Mouse (Mus musculus): Measurements from ENCODE around the gene Trim54. TPM values are rescaled to one million over a fixed set of nuclear protein-coding genes. Genes with fewer than 3 reads are reported as not detected.

Trim54 gene
- total RNA-seq, 2 experiments from 2014 or later = not detected

DNA sequence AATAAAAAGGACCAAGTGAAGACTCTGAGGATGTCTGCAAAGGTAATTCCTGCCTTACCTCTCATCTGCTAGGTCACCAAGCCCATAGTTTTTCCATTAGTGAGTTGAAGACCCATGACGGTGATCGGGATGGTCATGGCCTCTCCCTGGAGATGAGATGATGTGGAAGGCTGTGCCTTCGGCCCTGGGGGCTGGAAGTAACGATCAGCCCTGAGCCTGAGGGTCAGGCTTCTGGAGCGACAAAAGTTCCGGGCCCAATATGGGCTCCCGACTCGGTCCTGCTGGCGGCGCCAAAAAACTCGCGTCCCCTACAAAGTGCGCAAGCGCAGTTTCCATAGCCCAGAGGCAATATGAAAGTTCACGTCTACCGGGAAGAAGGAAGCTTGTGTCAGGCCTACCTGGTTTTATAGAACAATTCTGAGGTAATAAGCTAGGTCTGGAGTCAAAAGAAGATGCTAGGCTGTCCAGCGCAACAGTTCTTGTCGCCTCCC is 8.5 kb upstream of the Trim54 start, which contains the start of gene Slc30a3:
TSS of gene Slc30a3 (minus strand) at position 238 of the 491 bp plus-strand sequence.
- no peak for DNase-seq

DNA sequence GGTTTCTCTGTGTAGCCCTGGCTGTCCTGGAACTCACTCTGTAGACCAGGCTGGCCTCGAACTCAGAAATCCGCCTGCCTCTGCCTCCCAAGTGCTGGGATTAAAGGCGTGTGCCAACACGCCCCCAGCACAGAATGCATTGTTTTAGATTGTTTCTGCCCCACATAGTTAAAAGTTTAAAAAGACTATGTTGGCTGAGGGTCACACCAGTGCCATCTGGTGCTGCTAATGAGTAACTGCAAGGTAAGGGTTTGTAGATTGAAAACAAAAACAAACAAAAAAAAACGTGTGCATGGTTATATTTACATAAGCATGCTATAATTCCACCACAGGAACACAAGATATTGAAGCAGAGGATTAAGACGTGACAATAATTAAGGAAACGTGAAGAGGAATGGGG is 5.7 kb upstream of the Trim54 start:
- DNase-seq = no peak

DNA sequence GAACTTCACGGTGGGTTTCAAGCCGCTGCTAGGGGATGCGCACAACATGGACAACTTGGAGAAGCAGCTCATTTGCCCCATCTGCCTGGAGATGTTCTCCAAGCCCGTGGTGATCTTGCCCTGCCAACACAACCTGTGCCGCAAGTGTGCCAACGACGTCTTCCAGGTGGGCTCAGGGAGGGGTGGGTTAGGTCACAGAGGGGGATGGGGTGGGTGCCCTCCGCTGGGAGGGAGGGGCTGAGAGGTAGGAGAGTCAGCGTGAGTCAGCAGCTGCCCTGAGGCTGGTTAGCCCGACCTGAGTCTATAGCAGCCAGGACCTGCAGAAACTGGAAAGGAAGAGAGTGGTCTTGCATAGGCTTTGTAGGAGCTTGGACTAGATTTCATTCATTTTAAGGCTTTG is 400 bp downstream of the Trim54 start:
- DNase-seq = no peak

DNA sequence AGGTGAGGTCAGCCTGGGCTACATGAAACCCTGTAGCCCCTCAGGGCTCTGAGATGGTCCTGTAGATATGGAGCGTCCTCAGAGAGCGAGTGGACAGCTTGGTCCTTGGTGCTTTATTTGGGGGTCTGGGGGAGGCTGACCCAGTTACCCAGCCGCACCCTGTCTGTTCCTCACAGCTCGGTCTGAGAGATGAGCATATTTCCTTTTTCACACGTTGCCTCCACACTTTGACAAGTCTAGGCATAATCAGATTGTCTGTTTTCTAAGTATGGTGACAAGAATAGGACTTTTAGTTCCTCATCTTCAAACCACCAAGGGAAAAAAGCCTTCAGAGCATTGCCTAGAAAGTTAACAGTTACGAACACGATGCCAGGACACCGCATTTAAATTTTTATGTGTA is 4.6 kb downstream of the Trim54 start:
- no peak for DNase-seq

DNA sequence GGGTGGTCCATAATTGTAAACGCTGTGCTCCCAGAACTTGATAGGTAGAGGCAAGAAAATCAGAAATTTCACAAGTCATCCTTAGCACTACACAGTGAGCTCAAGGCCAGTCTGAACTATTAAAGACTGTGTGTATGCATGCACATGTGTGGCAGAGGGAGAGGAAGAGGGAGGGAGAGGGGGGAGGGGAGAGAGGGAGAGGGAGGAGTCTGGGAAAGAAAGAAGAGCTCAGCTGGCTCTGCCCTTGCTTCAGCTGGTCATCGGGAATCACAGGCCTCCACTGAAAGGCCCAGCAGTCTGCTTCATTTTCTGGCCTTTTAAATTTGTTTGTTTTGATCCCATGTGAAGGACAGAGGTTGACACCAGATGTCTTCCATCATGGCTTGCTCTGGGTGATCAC is 7.0 kb downstream of the Trim54 start:
- no peak for DNase-seq

DNA sequence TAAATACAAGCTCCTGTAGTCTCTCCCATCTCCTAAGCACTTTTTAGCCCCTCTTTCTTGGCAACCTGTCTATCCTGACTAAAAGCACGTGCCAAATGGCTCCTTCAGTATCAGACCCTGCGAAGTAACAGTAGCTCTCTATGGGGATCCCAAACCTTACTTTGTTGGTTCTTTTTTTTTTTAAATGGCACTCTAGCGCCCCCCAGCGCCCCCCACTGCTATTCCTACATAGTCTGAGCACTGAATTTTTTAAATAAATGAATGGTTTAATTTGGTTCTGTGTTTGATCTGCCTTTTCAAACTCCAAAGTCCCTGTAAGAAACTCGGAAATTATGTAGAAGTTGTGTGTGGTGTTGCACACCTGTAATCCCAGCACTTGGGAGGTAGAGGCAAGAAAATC is 9.5 kb downstream of the Trim54 start:
- no peak for DNase-seq

DNA sequence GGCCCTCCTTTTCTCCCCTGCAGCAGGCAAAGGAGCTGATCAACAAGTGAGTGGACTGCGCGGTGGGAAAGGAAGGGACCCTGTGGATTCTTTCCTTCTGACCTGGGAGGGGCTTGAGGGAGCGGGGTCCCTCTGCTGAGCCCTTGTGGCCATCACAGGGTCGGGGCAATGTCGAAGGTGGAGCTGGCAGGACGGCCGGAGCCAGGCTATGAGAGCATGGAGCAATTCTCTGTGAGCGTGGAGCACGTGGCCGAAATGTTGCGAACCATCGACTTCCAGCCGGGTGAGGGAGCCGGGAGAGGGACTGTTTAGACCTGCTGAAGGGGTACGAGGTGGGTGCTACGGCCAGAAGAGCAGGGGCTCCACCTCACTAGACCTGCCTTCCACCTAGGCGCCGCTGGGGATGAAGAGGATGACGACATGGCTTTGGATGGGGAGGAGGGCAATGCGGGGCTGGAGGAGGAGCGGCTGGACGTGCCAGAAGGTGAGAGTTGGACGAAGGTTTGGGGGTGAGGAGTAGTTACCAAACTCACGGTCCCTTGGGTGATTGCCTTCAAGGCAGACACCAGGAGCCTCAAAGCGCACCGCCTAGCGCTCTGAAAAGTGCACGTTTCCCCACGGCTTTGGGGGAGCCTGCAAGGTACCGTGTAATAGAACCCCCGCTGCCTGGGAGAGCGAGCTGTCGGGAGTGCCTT is 20.4 kb downstream of the Trim54 start:
- DNase-seq = no peak

DNA sequence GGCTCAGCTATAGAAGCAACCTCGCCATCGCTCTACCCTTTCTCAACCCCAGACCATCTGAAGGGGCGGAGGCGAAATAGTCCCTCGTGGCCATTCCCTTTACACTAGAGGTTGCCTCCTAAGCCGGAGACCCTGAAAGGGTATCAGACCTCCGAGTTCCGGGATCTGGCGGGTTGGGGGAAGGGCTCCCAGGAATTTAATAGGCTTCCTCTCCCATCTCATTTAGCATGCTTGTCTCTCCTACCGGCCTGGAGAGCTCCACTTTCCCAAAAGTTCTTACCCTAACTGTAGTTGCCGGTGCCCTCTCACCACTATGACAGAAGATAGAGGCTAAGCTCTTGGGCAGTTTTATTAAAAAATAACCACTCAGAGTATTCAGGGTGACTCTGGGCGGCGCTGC is 21.1 kb downstream of the Trim54 start:
- no peak for DNase-seq

DNA sequence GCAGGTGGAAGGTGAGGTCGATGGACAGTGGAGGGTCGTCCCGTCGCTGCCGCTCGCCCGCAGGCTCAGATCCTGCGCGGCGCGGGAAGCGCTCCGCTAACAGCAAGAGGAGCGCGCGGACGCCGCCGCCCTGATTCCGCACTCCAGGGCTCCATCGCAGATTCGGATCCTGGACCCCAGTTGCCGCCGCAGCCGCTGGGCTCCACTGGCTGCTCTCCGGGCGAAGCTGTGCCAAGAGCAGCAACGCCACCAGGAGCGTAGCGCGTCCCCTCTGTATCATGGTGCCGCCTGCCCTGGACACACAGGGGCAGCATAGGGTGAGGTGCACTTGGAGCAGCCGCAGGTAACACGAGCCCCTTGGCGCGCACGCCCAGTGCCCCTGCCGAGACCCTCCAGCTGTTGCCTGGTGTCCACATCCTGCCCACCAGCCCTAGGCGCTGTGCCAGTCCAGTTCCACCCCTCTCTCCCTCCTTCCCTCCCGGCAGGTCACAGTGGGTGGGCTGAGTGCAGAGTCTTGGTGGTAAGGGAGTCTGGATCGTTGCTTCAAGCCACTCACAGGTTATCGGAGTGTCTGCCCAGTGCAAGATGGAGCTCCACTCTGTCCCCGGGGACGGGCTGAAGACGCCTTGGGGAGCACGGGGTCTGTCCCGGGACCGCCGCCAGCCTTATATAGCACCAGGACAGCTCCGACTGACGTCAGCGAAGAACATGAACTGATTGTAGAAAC is 21.9 kb downstream of the Trim54 start, which contains the start of gene Ucn:
TSS of gene Ucn (minus strand) at position 589 of the 727 bp plus-strand sequence.
- DNase-seq = no peak

DNA sequence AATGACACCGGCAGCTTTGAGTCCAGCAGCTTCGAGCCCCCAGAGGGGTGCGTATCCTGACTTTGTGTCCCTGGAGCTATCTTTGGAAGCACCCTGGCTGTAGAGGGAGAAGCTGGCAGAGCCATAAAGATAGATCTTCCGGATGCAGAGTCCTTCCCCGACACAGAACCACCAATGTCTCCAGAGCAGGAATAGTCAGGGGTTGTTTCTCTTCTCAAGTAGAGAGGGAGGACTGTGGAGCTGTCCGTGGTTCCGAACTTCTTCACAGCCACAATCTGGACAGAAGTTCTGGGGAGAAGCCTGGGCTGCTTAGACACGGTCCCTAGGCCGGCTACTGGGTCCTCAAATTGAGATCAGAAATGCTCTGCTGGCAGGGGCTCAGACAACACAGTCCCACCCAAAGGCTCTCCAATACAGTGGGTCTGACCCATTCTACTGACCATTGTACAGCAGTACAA is 22.5 kb downstream of the Trim54 start:
- no peak for DNase-seq

DNA sequence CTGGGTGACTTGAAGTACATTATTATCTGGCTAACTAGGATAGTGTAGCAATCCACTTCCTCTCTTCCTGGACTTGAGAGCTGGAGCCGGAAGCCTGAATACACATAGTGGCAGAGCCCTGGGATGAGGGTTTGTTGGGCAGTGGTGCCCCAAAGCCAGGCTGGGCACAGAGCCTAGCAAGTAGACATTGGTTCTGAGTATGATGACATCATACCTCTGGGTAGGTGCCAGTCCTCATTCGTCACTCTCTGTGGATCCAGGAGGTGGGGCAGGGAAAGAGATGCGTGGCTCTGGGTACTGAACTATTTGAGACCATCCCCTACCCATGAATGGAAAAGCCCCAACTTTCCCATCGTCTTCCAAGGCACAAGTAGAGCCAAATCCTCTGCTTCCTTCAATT is 33.3 kb downstream of the Trim54 start:
- no peak for DNase-seq

DNA sequence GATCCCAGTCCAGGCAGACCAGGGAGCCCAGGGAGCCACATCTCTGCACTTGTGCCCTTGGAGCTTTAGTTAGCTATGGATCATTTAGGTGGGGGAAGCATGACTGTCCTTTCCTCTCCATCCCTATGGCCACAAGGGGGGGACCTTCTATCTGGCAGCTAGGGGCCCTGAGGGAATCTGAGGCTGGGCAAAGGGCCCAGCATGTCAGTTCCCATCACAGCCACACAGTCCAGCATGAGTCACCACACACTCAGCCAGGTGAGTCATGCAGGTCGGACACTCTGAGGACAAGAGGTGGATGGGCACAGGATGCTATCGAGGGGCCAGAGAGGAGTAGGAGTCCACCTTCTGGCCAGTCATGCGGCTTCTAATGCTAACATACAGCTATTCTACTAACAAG is 35.2 kb downstream of the Trim54 start:
- no peak for DNase-seq

DNA sequence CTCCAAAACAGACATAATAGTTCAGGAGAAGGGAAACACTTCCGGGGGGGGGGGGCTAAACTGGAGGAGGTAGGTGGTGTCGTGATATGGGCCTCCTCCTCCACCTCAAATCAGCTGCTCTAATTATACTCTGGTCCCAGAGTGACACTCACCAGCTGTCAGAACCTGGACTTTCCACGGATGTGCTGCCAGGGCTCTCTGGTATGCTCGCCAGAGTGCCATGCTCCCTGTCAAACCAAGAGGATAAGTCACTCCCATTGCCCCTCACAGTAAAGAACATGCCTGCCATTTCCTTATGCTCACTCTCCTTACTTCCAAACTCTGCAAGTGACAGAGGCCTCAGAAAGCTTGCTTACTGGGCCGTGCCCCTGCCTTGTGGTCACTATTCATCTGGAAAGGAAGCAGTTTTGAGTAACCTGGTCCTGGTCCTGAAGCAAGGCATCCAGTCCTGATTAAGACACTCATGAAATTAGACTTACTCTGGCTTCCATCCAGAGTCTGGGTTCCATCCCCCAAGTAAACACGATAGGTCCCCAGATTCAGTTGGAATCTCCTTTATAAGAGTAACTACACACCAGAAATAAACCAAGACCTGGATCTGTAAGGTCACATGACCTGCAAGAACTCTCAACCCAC is 37.1 kb downstream of the Trim54 start:
- DNase-seq = no peak

DNA sequence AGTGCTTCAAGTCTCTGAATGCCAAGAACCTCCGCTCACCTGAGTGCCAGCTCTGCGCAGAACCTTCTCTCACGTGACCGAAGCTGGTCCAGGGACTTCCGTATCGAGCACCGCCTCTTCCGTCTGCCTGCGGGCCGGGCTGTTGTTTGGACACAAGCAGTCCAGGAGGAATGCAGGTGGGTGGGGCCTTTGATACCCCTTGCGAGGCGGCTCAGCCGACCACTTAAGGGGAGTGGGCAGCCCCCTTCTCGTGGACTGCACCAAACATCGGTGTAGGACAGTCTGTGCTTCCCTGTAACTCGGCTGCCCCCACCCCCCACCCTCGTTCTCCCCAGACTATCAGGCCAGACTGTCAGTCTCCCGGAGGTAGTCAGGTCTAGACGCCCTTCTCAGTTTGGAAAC is 37.6 kb downstream of the Trim54 start, which contains the start of gene Mpv17:
TSS of gene Mpv17 (minus strand) at position 100 of the 402 bp plus-strand sequence.
- peak; percentile 80 to 83 for DNase-seq

DNA sequence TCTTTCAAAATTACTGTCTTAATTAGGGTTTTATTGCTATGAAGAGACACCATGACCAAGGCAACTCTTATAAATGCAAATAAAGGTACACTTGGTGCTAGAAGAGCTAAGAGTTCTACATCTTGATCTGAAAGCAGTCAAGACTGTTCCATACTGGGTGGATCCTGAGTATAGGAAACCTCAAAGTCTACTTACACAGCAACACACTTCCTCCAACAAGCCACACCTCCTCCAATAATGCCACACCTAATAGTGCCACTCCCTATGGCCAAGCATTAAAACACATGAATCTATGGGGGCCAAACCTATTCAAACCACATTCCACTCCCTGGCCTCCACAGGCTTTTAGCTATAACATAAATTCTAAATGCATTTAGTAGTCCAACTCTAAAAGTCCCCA is 46.0 kb downstream of the Trim54 start:
- no peak for DNase-seq

DNA sequence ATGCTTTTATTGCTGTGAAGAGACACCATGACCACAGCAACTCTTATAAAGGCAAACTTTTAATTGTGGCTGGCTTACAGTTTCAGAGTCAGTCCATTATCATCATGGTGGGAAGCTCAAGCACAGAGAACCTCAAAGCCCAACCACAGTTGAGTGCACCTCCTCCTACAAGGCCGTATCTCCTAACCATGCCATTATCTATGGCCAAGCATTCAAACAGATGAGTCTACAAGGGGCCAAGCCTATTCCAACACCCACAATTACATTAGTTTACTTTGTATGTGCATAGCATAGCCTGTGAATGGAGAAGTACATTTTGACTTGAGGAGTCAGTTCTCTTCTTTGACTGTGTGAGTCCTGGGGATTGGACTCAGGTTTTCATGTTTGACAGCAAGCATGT is 48.4 kb downstream of the Trim54 start:
- no peak for DNase-seq

DNA sequence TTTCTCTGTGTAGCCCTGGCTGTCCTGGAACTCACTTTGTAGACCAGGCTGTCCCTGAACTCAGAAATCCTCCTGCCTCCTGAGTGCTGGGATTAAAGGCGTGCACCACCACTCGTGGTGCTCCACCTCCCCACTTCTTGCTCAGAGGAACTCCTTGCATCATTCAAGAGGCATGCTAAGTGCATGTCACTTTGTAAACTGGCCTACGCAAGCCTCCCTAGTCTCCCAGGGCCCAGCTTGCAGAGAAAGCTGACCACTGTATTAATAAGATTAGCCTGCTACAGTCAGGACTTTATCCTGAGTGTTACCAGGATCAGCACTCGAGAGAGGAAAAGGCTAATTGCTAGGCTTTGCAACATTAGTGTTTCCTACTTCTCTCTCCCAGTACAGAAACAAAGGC is 52.1 kb downstream of the Trim54 start:
- no peak for DNase-seq

DNA sequence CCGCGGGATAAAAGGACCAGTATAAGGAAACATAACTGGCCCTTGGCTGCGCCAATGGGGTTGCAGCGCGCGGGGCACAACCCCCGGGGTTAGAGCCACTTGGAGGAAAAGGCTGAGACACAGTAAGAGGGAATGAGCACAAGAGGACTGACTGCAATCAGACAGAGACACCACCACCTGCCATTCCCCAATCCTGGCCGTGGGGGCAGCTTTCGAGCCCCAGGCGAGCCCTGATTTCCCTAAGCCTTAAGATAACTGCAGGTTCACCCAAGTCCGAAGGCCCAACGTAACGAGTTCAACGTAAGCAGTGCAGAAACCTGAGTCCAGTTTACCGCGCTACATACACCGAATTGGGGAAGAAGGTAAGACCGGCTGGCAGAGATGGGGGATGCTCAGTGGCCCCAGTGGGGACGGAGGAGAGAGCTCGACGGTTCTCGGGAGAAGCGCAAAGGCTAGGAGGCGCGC is 62.8 kb downstream of the Trim54 start:
- no peak for DNase-seq

DNA sequence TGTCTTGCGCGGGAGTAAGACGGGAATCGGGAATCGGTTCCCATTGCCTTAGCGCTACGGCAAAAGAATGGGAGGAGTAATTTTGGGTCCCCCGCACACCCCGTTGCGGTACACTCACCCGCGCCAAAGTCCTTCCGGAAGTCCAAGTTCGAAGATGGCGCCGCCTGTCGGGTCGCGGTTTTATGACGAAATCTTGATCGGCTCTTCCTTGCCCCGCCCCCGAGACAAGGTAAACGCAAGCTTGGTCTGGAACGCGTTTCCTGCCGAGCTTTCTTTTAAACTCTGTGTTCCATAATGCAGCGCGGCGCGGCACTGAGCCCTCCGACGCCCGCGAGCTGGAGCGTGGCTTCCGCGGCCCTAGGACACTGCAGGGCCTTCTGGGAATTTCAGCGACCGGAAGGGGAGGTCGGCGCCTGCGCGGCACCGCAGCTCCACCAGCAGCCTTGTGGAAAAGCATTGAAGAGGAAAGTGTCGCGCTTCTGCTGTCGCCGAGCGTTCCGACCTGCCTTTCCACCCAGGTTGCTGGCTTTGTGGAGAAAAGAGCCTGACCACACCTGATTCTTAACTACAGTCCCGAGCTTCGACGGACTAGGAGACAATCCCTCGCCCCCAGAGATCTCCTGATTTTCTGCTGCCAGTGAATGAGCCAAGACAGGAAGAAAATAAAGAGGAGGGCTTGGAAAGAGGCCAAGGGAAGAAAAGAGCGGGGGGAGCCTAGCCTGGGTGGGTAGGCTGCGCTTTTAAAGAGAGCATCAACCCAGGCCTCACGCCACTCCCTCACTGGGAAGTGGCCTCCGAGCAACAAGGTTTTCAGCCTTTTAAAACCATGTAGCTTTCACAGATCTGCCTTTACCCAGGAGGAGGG is 63.5 kb downstream of the Trim54 start, which contains the start of the genes Gm29609 and Gtf3c2:
TSS of gene Gm29609 (minus strand) at position 146 of the 865 bp plus-strand sequence.
TSS of gene Gtf3c2 (minus strand) at position 379 of the 865 bp plus-strand sequence.
- DNase-seq = peak; percentile 96

DNA sequence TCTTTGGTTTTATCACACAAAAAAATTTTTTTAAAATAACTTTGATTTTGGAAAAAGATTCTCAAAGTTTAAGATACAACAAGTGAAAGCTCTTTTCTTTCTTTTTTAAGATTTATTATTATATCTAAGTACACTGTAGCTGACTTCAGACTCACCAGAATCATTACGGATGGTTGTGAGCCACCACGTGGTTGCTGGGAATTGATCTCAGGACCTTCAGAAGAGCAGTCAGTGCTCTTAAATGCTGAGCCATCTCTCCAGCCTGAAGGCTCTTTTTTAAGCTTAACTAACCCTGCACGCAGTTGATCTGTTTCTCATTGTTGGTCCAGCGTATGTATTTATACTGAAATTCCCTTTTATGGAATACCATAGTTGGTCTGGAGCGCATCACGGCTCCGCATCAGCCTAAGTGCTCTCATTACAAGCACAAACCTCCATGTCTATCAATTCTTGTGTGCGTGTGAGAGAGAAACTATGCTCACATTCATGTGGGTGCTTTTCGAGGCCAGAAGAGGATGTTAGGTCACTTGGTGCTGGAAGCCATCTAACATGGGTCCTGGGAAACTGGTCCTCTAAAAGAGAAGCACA is 64.8 kb downstream of the Trim54 start:
- no peak for DNase-seq

DNA sequence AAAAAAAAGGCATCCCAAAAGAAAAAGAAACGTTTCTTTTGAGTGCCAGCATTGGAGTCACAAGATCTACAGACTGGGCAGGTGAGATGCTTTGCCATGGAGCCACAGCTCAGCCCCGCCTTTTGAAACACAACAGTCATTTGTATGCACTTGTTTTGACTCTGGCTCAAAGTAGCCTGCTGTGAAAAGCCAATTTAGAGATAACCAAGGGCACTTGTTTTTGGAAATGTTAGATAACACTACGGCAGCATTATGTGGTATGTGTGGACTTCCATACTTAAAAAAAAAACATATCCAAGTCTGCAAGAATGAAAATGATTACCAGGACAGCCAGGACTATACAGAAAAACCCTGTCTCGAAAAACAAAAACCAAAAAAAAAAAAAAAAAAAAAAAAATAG is 67.2 kb downstream of the Trim54 start:
- no peak for DNase-seq

Measured in layer of hippocampus, postnatal 36 days (tissue).